Mouse (Mus musculus): Measurements from ENCODE around the gene Pex10.

DNA sequence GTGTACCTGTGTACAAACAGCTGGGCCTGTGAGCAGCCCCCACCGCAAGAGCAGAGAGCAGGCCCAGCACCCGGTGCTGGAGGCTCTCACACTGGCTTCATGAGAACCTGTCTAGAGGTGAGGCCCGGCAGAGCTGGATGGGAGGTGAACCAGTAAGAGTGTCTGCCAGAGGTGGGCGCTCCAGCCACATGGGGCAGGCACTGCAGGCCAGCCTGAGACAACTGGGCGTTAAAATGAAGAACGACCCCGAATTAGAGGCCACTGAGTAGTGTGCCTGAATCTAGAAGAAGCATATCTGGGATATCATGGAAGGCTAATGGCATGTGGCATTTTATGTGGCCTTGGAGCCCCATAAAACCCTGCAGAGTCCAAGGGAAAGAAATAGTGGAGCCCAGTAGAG is 53.2 kb downstream of the Pex10 start:
- no peak for TF ChIP-seq POLR2A (IDR thresholded peaks at IDR 0.05; ENCODE audit: borderline replicate concordance, low read depth, low read length)
- no peak for TF ChIP-seq CTCF (IDR thresholded peaks at IDR 0.05; ENCODE audit: low read depth, low read length)

All from bone marrow macrophage, adult 2 months (primary cell).